Mouse (Mus musculus) thymus, adult 2 months (tissue): ENCODE measurements around the gene AC134908.4.

ENCODE experiments used
- CTCF ChIP-seq: fragments of 200-500 bp; IDR thresholded peaks from 2 replicates; pipeline ENCODE4 v1.5.1; 2012; ENCODE audit warnings: mild to moderate bottlenecking, control low read depth, low read length, moderate library complexity, borderline replicate concordance; ENCODE audit not compliant: control insufficient read depth, poor library complexity, insufficient read depth; ENCODE audit errors: extremely low read depth
- POLR2A ChIP-seq: fragments of 200-500 bp; IDR thresholded peaks from 2 replicates; pipeline ENCODE4 v1.6.1; 2012; ENCODE audit warnings: mild to moderate bottlenecking, low read length, control low read depth, moderate library complexity; ENCODE audit not compliant: control insufficient read depth, poor library complexity, insufficient read depth; ENCODE audit errors: extremely low read depth

DNA sequence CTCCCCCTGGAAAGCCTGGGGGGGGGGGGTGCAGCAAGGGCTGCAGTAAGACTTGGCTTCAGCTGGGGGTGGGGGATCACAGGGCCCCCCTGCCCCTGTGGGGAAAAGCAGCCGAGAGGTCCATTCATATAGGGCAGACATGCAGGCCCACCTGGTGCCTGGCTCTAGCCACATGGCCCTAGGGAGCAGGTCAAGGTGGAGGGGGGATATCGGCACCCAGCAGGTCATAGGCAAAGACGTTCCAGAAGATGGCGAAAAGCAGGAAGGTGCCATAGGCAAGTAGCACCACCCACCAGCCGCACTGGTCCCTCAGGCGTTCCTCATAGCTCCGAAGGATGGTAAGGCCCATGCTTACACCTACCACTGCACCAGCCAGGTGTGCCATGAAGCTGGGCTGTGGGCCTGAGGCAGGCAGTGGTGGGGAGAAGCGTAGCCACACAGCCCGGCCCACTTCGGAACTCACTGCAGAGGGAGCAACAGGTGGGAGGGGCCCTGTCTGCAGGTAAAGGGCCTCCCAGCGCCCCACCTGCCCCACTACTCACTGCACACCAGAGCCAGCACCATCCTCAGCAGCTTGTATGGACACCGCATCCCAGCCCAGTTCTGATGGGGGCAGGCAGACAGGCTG, 39.2 kb upstream of the AC134908.4 start:
- TF ChIP-seq CTCF: no peak
- no peak for TF ChIP-seq POLR2A
